Mouse (Mus musculus) heart, postnatal 14 days (tissue): Measurements from ENCODE around the gene 2410002F23Rik. TPM values are rescaled to one million over a fixed set of nuclear protein-coding genes. Genes with fewer than 3 reads are reported as not detected.
"Not testable (repeated sequence)": the region's sequence is repeated elsewhere in the genome, so short reads cannot be mapped to it uniquely, and the experiment has no call there.

Source experiments
- DNase-seq, 2 experiments: peaks; one replicate each; pipeline ENCODE4 v3.0.0; 2021 to 2022
- intact Hi-C: fragments of 180-260 bp; cut with DNase I; formaldehyde crosslinking; loops from one replicate; pipeline ENCODE4 v1.15.1; 2025
- total RNA-seq, 2 experiments: library from RNA; stranded (reverse); gene quantifications; 2 replicates each; pipeline ENCODE4 v1.2.3; 2021

Gene 2410002F23Rik
- total RNA-seq, 2 experiments from 2014 or later, result 18.2 to 18.8 TPM

- DNase-seq, result no peak
- intact Hi-C loops, result loop anchor here (10.0 kb wide), 1 partner anchor 294 kb away; the partner anchor contains the start of gene Nr1h2
Measured at GRCm38 (mm10) chr7:44260410-44260809, 13.9 kb downstream of the 2410002F23Rik start.

GRCm38 (mm10) chr7:44261147-44261546, 14.6 kb downstream of the 2410002F23Rik start, which contains the start of gene Gm15517:
Gm15517 (plus strand) TSS chr7:44261447.
- intact Hi-C loops, result loop anchor here (10.0 kb wide), 1 partner anchor 294 kb away; the partner anchor contains the start of gene Nr1h2
- no peak for DNase-seq

GRCm38 (mm10) chr7:44262791-44263643, 16.5 kb downstream of the 2410002F23Rik start:
- DNase-seq, result peak; percentile 92 to 96
- intact Hi-C loops, result loop anchor here (1.0 to 10.0 kb wide), 4 partner anchors 42 to 292 kb away; partner anchors contain the start of gene Nr1h2

GRCm38 (mm10) chr7:44268117-44268516, 21.6 kb downstream of the 2410002F23Rik start:
- no peak for DNase-seq
- intact Hi-C loops, result loop anchor here (10.0 kb wide), 1 partner anchor 287 kb away; the partner anchor contains the start of gene Nr1h2

DNA sequence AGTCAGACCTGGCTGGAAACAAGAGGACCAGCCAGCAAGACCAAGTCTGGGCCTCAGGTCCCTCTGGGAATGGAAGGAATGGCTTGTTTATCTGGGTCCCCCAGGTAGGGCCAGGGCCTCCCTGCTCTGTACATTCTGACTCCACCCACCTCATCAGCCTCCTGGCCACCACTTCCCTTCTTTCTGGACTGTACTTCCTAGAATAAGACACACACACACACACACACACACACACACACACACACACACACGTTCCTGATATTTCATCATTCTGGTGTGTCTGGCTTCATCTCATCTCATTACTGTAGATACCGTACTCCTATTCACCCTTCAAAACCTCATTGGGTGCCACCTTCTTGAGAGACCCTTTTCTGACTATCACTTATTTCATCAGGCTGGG, 22.9 kb downstream of the 2410002F23Rik start:
- DNase-seq, result no peak
- intact Hi-C loops, result loop anchor here (10.0 kb wide), 1 partner anchor 285 kb away; the partner anchor contains the start of gene Nr1h2

GRCm38 (mm10) chr7:44271309-44271708, 24.8 kb downstream of the 2410002F23Rik start:
- intact Hi-C loops, result no loop called here

DNA sequence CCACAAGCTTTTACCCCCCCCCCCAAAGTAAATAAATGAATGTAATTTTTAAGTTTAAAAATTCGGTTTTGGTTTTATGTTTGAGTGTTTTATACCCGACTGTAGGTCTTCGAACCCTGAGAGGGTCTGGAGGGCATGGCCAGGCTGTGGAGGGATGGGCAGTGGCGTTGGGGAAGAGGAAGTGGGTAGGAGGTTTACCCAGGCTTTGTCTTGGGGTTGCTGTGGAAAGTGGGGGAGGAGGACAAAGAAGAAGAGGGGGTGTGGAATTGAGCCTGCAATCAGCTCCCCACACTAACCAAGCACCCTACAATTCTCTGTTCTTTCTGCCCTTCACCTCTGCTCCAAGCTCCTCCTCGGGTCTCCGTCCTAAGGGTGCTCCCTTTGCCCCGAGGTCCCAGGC, 26.0 kb downstream of the 2410002F23Rik start:
- intact Hi-C loops, result no loop called here

More at GRCm38 (mm10) chr7:44271309-44271708, 24.8 kb downstream of the 2410002F23Rik start:
- DNase-seq, result no peak

GRCm38 (mm10) chr7:44273446-44273845, 26.9 kb downstream of the 2410002F23Rik start:
- intact Hi-C loops, result no loop called here
- no peak for DNase-seq

More for the DNA sequence above, 26.0 kb downstream of the 2410002F23Rik start:
- DNase-seq, result no peak

DNA sequence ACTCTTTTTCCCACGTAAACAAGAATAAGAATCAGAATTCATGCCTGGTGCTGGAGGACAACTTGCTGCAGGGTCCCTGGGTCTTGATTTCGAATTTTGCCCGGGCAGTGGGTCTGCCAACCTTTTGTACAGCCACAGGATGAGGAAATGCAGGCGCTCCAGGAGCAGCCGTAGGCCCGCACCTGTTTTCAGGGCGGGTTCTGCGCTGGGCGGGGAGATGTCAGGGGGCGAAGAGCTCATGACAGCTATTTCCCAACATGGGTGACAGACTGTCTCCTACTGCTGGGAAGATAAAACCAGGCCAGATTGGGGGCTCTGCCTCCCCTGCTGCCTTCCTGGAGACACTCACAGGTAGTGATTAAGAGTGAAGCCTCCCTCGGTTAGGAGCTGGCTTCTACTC, 27.6 kb downstream of the 2410002F23Rik start:
- intact Hi-C loops, result no loop called here
- DNase-seq, result no peak

- intact Hi-C loops, result no loop called here
- DNase-seq, result no peak
Measured at GRCm38 (mm10) chr7:44275546-44275945, 29.0 kb downstream of the 2410002F23Rik start.

GRCm38 (mm10) chr7:44276461-44277249, 30.1 kb downstream of the 2410002F23Rik start:
- no peak for DNase-seq
- intact Hi-C loops, result no loop called here

GRCm38 (mm10) chr7:44277250-44277622, 30.7 kb downstream of the 2410002F23Rik start:
- no peak for DNase-seq
- intact Hi-C loops, result no loop called here

GRCm38 (mm10) chr7:44280959-44281358, 34.4 kb downstream of the 2410002F23Rik start:
- no peak for DNase-seq
- intact Hi-C loops, result no loop called here

DNA sequence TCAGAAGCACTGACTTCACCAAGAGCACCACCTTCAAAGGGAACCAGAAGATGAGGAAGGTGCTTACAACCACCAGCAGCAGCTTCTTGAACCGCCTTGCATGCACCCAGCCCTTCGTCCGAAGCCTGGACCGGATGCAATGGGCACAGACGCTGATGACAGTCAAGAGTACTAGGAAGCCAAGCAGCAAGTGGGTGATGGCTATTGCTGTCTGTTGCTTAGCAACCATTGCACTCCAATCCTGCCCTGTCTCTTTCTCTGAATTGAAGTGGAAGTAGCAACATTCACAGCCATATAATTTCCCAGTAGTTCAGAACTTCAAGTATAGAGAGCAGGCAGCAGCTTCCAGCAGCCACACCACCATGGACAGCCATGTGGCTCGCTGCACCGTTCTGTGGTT, 35.1 kb downstream of the 2410002F23Rik start:
- intact Hi-C loops, result no loop called here
- no peak for DNase-seq

GRCm38 (mm10) chr7:44287760-44288159, 41.2 kb downstream of the 2410002F23Rik start:
- intact Hi-C loops, result no loop called here
- DNase-seq, result no peak

DNA sequence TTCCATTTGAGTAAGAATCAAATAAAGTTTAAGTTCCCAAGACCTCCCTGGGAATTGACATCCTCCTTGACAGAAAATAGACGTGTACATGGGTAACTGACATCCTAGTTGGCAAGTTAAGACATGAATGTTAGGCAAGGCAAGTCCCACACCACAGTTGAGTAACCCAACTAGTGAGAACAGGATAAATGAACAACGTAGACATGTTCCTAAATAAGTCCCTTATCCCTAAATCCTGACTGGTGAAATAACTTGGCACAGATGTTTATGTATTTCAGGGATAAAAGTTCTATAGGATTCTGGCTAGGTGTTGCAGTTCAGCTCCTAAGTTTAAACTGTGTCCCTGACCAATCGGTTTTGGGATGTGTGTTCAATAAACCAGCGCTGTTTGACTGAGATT, 44.5 kb downstream of the 2410002F23Rik start:
- intact Hi-C loops, result no loop called here
- no peak for DNase-seq

- no peak for DNase-seq
- intact Hi-C loops, result no loop called here
Measured at GRCm38 (mm10) chr7:44291418-44291817, 44.9 kb downstream of the 2410002F23Rik start.

DNA sequence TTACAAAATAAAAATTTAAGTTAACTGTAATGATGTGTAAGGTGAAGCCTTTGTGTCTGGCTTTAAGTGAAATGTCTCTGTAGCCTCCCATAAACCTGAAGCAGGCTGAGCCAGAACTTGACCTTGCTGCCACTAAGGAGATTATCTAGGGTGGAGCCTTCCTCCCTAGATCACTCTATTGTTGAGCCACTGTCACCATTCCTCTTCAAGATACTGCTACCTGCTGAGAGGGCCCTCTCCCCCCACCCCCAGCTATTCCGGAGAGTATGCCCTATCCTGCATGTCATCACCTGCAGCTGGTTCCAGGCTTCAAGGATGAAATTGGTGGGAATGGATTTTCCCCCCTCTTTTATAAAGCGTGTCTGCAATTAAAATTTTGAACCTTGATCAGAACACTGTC, 51.0 kb downstream of the 2410002F23Rik start:
- DNase-seq, intact Hi-C loops: not testable (repeated sequence)
